Mouse (Mus musculus) MEL-GATA-1-ER (cell line): ENCODE data around the gene Irx5.

Experiments used
- DNase-seq: peaks from one replicate; pipeline ENCODE4 v3.0.0-alpha.2; 2012; ENCODE audit warnings: low read depth; ENCODE audit errors: extremely low read depth

Gene Irx5

GRCm38 (mm10) chr8:92357398-92357981 is at the start of gene Irx5:
Irx5 (plus strand) TSS chr8:92357625.
- no peak for DNase-seq

GRCm38 (mm10) chr8:92312178-92312577 is 45.2 kb upstream of the Irx5 start:
- no peak for DNase-seq

GRCm38 (mm10) chr8:92313707-92314106 is 43.7 kb upstream of the Irx5 start:
- no peak for DNase-seq

- DNase-seq = no peak
These were observed 33.7 kb upstream of the Irx5 start for GRCm38 (mm10) chr8:92323751-92324150.

GRCm38 (mm10) chr8:92327176-92327575 is 30.2 kb upstream of the Irx5 start:
- DNase-seq = no peak

GRCm38 (mm10) chr8:92329273-92329672 is 28.2 kb upstream of the Irx5 start:
- no peak for DNase-seq

GRCm38 (mm10) chr8:92331811-92332210 is 25.6 kb upstream of the Irx5 start:
- no peak for DNase-seq

GRCm38 (mm10) chr8:92333406-92333805 is 24.0 kb upstream of the Irx5 start:
- DNase-seq = no peak

GRCm38 (mm10) chr8:92335079-92335478 is 22.3 kb upstream of the Irx5 start:
- DNase-seq = no peak

- no peak for DNase-seq
These were observed 21.4 kb upstream of the Irx5 start for GRCm38 (mm10) chr8:92336041-92336440.

GRCm38 (mm10) chr8:92343544-92343943 is 13.9 kb upstream of the Irx5 start:
- no peak for DNase-seq

GRCm38 (mm10) chr8:92349898-92350486 is 7.4 kb upstream of the Irx5 start:
- no peak for DNase-seq

- DNase-seq = no peak
These were observed 4.0 kb upstream of the Irx5 start for GRCm38 (mm10) chr8:92353405-92353804.

GRCm38 (mm10) chr8:92354536-92355482 is 2.6 kb upstream of the Irx5 start:
- DNase-seq = peak; percentile 34

GRCm38 (mm10) chr8:92355701-92356612 is 1.5 kb upstream of the Irx5 start:
- DNase-seq = peak; percentile 95

GRCm38 (mm10) chr8:92356613-92357375 is 631 bp upstream of the Irx5 start:
- DNase-seq = no peak

GRCm38 (mm10) chr8:92358141-92358999 is 945 bp downstream of the Irx5 start:
- DNase-seq = no peak

- DNase-seq = no peak
These were observed 1.8 kb downstream of the Irx5 start for GRCm38 (mm10) chr8:92359000-92359832.

- DNase-seq = no peak
These were observed 2.3 kb downstream of the Irx5 start for GRCm38 (mm10) chr8:92359833-92360082.
